Mouse (Mus musculus) C2C12 (cell line): Measurements from ENCODE around the gene Nsl1. TPM values are rescaled to one million over a fixed set of nuclear protein-coding genes. Genes with fewer than 3 reads are reported as not detected.

Experiments used
- H3K27me3 ChIP-seq: one replicate; pipeline ENCODE4 v1.6.1; 2011; ENCODE audit not compliant: control insufficient read depth, insufficient read depth, insufficient read length
- H3K36me3 ChIP-seq: one replicate; pipeline ENCODE4 v1.6.1; 2011; ENCODE audit not compliant: control insufficient read depth, insufficient read depth
- H3K4me3 ChIP-seq: one replicate; pipeline ENCODE4 v1.5.1; 2011; ENCODE audit warnings: mild to moderate bottlenecking, control low read depth; ENCODE audit not compliant: poor library complexity, insufficient read depth, severe bottlenecking
- H3K79me2 ChIP-seq: one replicate; pipeline ENCODE4 v1.6.1; 2011; ENCODE audit not compliant: control insufficient read depth, insufficient read depth
- H3K79me3 ChIP-seq: one replicate; pipeline ENCODE4 v1.6.1; 2011; ENCODE audit warnings: low read depth, control low read depth
- H3ac ChIP-seq: one replicate; pipeline ENCODE3; 2011; ENCODE audit warnings: low read depth; ENCODE audit not compliant: control insufficient read depth, insufficient read length
- CEBPB ChIP-seq: IDR thresholded peaks from one replicate; pipeline ENCODE4 v1.6.1; 2011; ENCODE audit warnings: low read depth, mild to moderate bottlenecking, control low read depth, moderate library complexity
- CTCF ChIP-seq: IDR thresholded peaks from one replicate; pipeline ENCODE4 v1.5.1; 2011; ENCODE audit not compliant: control insufficient read depth, insufficient read depth, insufficient read length
- FOSL1 ChIP-seq: IDR thresholded peaks from one replicate; pipeline ENCODE4 v1.8.0; 2011; ENCODE audit warnings: mild to moderate bottlenecking, low read length; ENCODE audit not compliant: poor library complexity, insufficient read depth, severe bottlenecking
- MAX ChIP-seq: IDR thresholded peaks from one replicate; pipeline ENCODE4 v1.6.1; 2011; ENCODE audit warnings: mild to moderate bottlenecking, control low read depth
- MYOD1 ChIP-seq: IDR thresholded peaks from one replicate; pipeline ENCODE4 v1.6.1; 2011; ENCODE audit warnings: low read depth; ENCODE audit not compliant: control insufficient read depth, insufficient read length
- MYOG ChIP-seq: IDR thresholded peaks from one replicate; pipeline ENCODE4 v1.6.1; 2011; ENCODE audit not compliant: control insufficient read depth, insufficient read length; ENCODE audit errors: extremely low read depth
- USF1 ChIP-seq: IDR thresholded peaks from one replicate; pipeline ENCODE4 v1.6.1; 2011; ENCODE audit warnings: low read depth, mild to moderate bottlenecking, control low read depth, moderate library complexity
- polyA plus RNA-seq: library from polyadenylated mRNA; unstranded; fragments of >200 nt; fragmentation: generic; extraction: Trizol; gene quantifications from one replicate; pipeline ENCODE4 v1.2.1, GENCODE M21; 2012; ENCODE audit warnings: missing spikeins

Nsl1 gene
- polyA plus RNA-seq, 1 experiment, result 9.4 TPM

- Histone ChIP-seq H3K79me2 (peaks cover 37% of the 10 kb centered on the region), H3K79me3 (peaks cover 11% of the 10 kb centered on the region), H3K4me3 (no peak overlapping the region), H3K36me3 (peaks cover 94% of the 10 kb centered on the region), H3K27me3 (no peaks in the 10 kb centered on the region), H3ac (no peak overlapping the region)
- TF ChIP-seq CEBPB, result no peak
- TF ChIP-seq MYOD1, result no peak
- no peak for TF ChIP-seq MYOG
- no peak for TF ChIP-seq CTCF
- no peak for TF ChIP-seq USF1
- no peak for TF ChIP-seq FOSL1
- no peak for TF ChIP-seq MAX
These were observed 10.2 kb downstream of the Nsl1 start for GRCm38 (mm10) chr1:191073001-191073400.

GRCm38 (mm10) chr1:191073486-191073885, 10.7 kb downstream of the Nsl1 start:
- TF ChIP-seq CEBPB (no peak), MAX (no peak), MYOG (no peak), FOSL1 (no peak), USF1 (no peak), CTCF (no peak), MYOD1 (no peak)
- peaks cover 94% of the 10 kb centered on the region for H3K36me3 ChIP-seq
- H3K4me3 ChIP-seq, result no peak overlapping the region
- H3K79me2 ChIP-seq, result peaks cover 34% of the 10 kb centered on the region
- H3K27me3 ChIP-seq, result no peaks in the 10 kb centered on the region
- no peak overlapping the region for H3ac ChIP-seq
- peaks cover 7% of the 10 kb centered on the region for H3K79me3 ChIP-seq

- Histone ChIP-seq H3ac (no peak overlapping the region), H3K79me2 (peaks cover 23% of the 10 kb centered on the region), H3K36me3 (peaks cover 94% of the 10 kb centered on the region), H3K79me3 (peaks cover 3% of the 10 kb centered on the region), H3K4me3 (no peak overlapping the region), H3K27me3 (no peaks in the 10 kb centered on the region)
- peak; percentile 13 for TF ChIP-seq CTCF
- no peak for TF ChIP-seq MYOD1
These were observed 12.5 kb downstream of the Nsl1 start for GRCm38 (mm10) chr1:191075199-191075883.

GRCm38 (mm10) chr1:191083230-191083629, 20.4 kb downstream of the Nsl1 start:
- TF ChIP-seq CEBPB (no peak), CTCF (no peak), MYOD1 (no peak), FOSL1 (no peak), MYOG (no peak), USF1 (no peak), MAX (no peak)
- H3ac ChIP-seq, result no peak overlapping the region
- no peaks in the 10 kb centered on the region for H3K79me3 ChIP-seq
- no peak overlapping the region for H3K4me3 ChIP-seq
- H3K27me3 ChIP-seq, result no peaks in the 10 kb centered on the region
- no peaks in the 10 kb centered on the region for H3K79me2 ChIP-seq
- peaks cover 68% of the 10 kb centered on the region for H3K36me3 ChIP-seq

- TF ChIP-seq CTCF (peak; percentile 3), MAX (no peak), FOSL1 (no peak)
- Histone ChIP-seq H3K36me3 (peaks cover 51% of the 10 kb centered on the region), H3K27me3 (no peaks in the 10 kb centered on the region), H3K79me2 (no peaks in the 10 kb centered on the region), H3ac (no peak overlapping the region), H3K79me3 (no peaks in the 10 kb centered on the region), H3K4me3 (no peak overlapping the region)
These were observed 22.2 kb downstream of the Nsl1 start for GRCm38 (mm10) chr1:191084951-191085559.

- H3K27me3 ChIP-seq, result no peaks in the 10 kb centered on the region
- peaks cover 46% of the 10 kb centered on the region for H3K36me3 ChIP-seq
- H3K4me3 ChIP-seq, result no peak overlapping the region
- no peaks in the 10 kb centered on the region for H3K79me3 ChIP-seq
- no peak for TF ChIP-seq FOSL1
- no peaks in the 10 kb centered on the region for H3K79me2 ChIP-seq
- H3ac ChIP-seq, result no peak overlapping the region
These were observed 22.8 kb downstream of the Nsl1 start for GRCm38 (mm10) chr1:191085597-191085996.
